Mouse (Mus musculus) stomach, embryonic 16.5 days (tissue): ENCODE results near the gene Tmem132e. TPM values are rescaled to one million over a fixed set of nuclear protein-coding genes. Genes with fewer than 3 reads are reported as not detected.

Source experiments
- ATAC-seq: fragments of 200-750 bp; cut with Nextera tagmentation; 2 replicates; pipeline ENCODE4 v1.8.0; 2017; ENCODE audit warnings: moderate number of reproducible peaks, moderate TSS enrichment; ENCODE audit not compliant: insufficient read depth, low FRiP score
- H3K27ac ChIP-seq: fragments of 300-500 bp; sonication (generic); 2 replicates; pipeline ENCODE4 v1.5.1; 2014; ENCODE audit warnings: low read length
- H3K27me3 ChIP-seq: fragments of 300-500 bp; sonication (generic); 2 replicates; pipeline ENCODE4 v1.6.1; 2014; ENCODE audit warnings: low read length, control low read depth, mixed read lengths; ENCODE audit not compliant: control insufficient read depth, insufficient read depth
- H3K36me3 ChIP-seq: fragments of 300-500 bp; sonication (generic); 2 replicates; pipeline ENCODE4 v1.6.1; 2014; ENCODE audit warnings: low read length; ENCODE audit not compliant: control insufficient read depth, insufficient read depth
- H3K4me1 ChIP-seq: fragments of 300-500 bp; sonication (generic); 2 replicates; pipeline ENCODE4 v1.6.1; 2014; ENCODE audit warnings: low read length, control low read depth, mixed read lengths; ENCODE audit not compliant: control insufficient read depth, insufficient read depth
- H3K4me2 ChIP-seq: fragments of 300-500 bp; sonication (generic); 2 replicates; pipeline ENCODE4 v1.6.1; 2014; ENCODE audit warnings: low read depth, low read length, mixed read lengths
- H3K4me3 ChIP-seq: fragments of 300-500 bp; sonication (generic); replicated peaks from 2 replicates; pipeline ENCODE4 v1.5.1; 2014; ENCODE audit warnings: mild to moderate bottlenecking, low read length
- H3K9ac ChIP-seq: fragments of 300-500 bp; sonication (generic); 2 replicates; pipeline ENCODE4 v1.6.1; 2014; ENCODE audit warnings: low read length
- H3K9me3 ChIP-seq: fragments of 300-500 bp; sonication (generic); replicated peaks from 2 replicates; pipeline ENCODE4 v1.6.1; 2016; ENCODE audit warnings: low read length, control low read depth; ENCODE audit not compliant: control insufficient read depth
- WGBS: fragments of 180-500 bp; shearing (Covaris S2); extraction: QIAGEN DNeasy Blood & Tissue Kit; methylation state at CpG from one replicate; pipeline ENCODE4 v1.1.7; 2014; 5-methylcytosine and 5-hydroxymethylcytosine counted together
- polyA plus RNA-seq: library from polyadenylated mRNA; unstranded; fragments of >200 nt; fragmentation: Nextera tagmentation; extraction: Ambion mirVana; gene quantifications from 2 replicates; pipeline ENCODE4 v1.2.1, GENCODE M21; 2015

The Tmem132e gene
- polyA plus RNA-seq, 1 experiment from 2014 or later: 0.39 TPM

GRCm38 (mm10) chr11:82418337-82419041 lies 29.8 kb downstream of the Tmem132e start:
- no peak overlapping the region for H3K4me2 ChIP-seq
- H3K27ac ChIP-seq: no peak overlapping the region
- H3K27me3 ChIP-seq: no peaks in the 10 kb centered on the region
- H3K4me3 ChIP-seq: no peak overlapping the region
- no peak for ATAC-seq
- no peak overlapping the region for H3K9ac ChIP-seq
- no peaks in the 10 kb centered on the region for H3K36me3 ChIP-seq
- no peaks in the 10 kb centered on the region for H3K9me3 ChIP-seq
- H3K4me1 ChIP-seq: no peaks in the 10 kb centered on the region
- 26% methylated on average over 8 of the region's 9 CpGs for WGBS

- Histone ChIP-seq H3K4me3 (no peak overlapping the region), H3K4me2 (no peak overlapping the region), H3K36me3 (no peaks in the 10 kb centered on the region), H3K4me1 (no peaks in the 10 kb centered on the region), H3K9ac (no peak overlapping the region), H3K27ac (no peak overlapping the region), H3K9me3 (no peaks in the 10 kb centered on the region), H3K27me3 (no peaks in the 10 kb centered on the region)
- WGBS: 56% methylated on average over 5 of the region's 5 CpGs
- ATAC-seq: no peak
Observed at GRCm38 (mm10) chr11:82421909-82422308, 33.2 kb downstream of the Tmem132e start.

GRCm38 (mm10) chr11:82423521-82423920 lies 34.8 kb downstream of the Tmem132e start:
- Histone ChIP-seq H3K27ac (no peak overlapping the region), H3K4me1 (no peaks in the 10 kb centered on the region), H3K36me3 (no peaks in the 10 kb centered on the region), H3K4me3 (no peak overlapping the region), H3K27me3 (no peaks in the 10 kb centered on the region), H3K9ac (no peak overlapping the region), H3K9me3 (no peaks in the 10 kb centered on the region), H3K4me2 (no peak overlapping the region)
- WGBS: 30% methylated on average over 4 of the region's 4 CpGs
- no peak for ATAC-seq

GRCm38 (mm10) chr11:82428801-82429200 lies 40.1 kb downstream of the Tmem132e start:
- H3K27ac ChIP-seq: no peak overlapping the region
- H3K9me3 ChIP-seq: no peaks in the 10 kb centered on the region
- H3K27me3 ChIP-seq: peaks cover 17% of the 10 kb centered on the region
- H3K4me3 ChIP-seq: no peak overlapping the region
- 58% methylated on average over 4 of the region's 4 CpGs for WGBS
- H3K4me2 ChIP-seq: no peak overlapping the region
- ATAC-seq: no peak
- no peak overlapping the region for H3K9ac ChIP-seq
- no peaks in the 10 kb centered on the region for H3K4me1 ChIP-seq
- no peaks in the 10 kb centered on the region for H3K36me3 ChIP-seq

- H3K4me1 ChIP-seq: 0 out of 2 replicates have a peak, but pooled peaks cover 3% of the 10 kb centered on the region
- H3K36me3 ChIP-seq: no peaks in the 10 kb centered on the region
- peaks cover 48% of the 10 kb centered on the region for H3K27me3 ChIP-seq
- H3K9me3 ChIP-seq: no peaks in the 10 kb centered on the region
- H3K4me2 ChIP-seq: peak overlapping the region; percentile 53
- no peak overlapping the region for H3K27ac ChIP-seq
- peak overlapping the region; percentile 26 for H3K4me3 ChIP-seq
- no peak overlapping the region for H3K9ac ChIP-seq
- 2% methylated on average over 62 of the region's 62 CpGs for WGBS
- no peak for ATAC-seq
Observed at GRCm38 (mm10) chr11:82434091-82434831, 45.6 kb downstream of the Tmem132e start.

- peak overlapping the region; percentile 53 for H3K4me2 ChIP-seq
- no peaks in the 10 kb centered on the region for H3K9me3 ChIP-seq
- no peak overlapping the region for H3K9ac ChIP-seq
- peaks cover 48% of the 10 kb centered on the region for H3K27me3 ChIP-seq
- ATAC-seq: no peak
- H3K36me3 ChIP-seq: no peaks in the 10 kb centered on the region
- no peak overlapping the region for H3K27ac ChIP-seq
- H3K4me3 ChIP-seq: peak overlapping the region; percentile 26
- H3K4me1 ChIP-seq: 0 out of 2 replicates have a peak, but pooled peaks cover 3% of the 10 kb centered on the region
- 2% methylated on average over 36 of the region's 36 CpGs for WGBS
Observed at GRCm38 (mm10) chr11:82434832-82435182, 46.1 kb downstream of the Tmem132e start.

- no peaks in the 10 kb centered on the region for H3K4me1 ChIP-seq
- no peak for ATAC-seq
- H3K9me3 ChIP-seq: no peaks in the 10 kb centered on the region
- 52% methylated on average over 9 of the region's 9 CpGs for WGBS
- no peak overlapping the region for H3K4me3 ChIP-seq
- no peak overlapping the region for H3K4me2 ChIP-seq
- no peak overlapping the region for H3K27ac ChIP-seq
- no peaks in the 10 kb centered on the region for H3K36me3 ChIP-seq
- no peaks in the 10 kb centered on the region for H3K27me3 ChIP-seq
- no peak overlapping the region for H3K9ac ChIP-seq
Observed at GRCm38 (mm10) chr11:82448485-82448884, 59.8 kb downstream of the Tmem132e start.

GRCm38 (mm10) chr11:82452516-82452915 lies 63.8 kb downstream of the Tmem132e start:
- Histone ChIP-seq H3K27ac (no peak overlapping the region), H3K4me1 (no peaks in the 10 kb centered on the region), H3K4me2 (no peak overlapping the region), H3K9me3 (no peaks in the 10 kb centered on the region), H3K27me3 (no peaks in the 10 kb centered on the region), H3K36me3 (no peaks in the 10 kb centered on the region), H3K4me3 (no peak overlapping the region), H3K9ac (no peak overlapping the region)
- ATAC-seq: no peak
- 66% methylated on average over 5 of the region's 5 CpGs for WGBS

GRCm38 (mm10) chr11:82453230-82453629 lies 64.5 kb downstream of the Tmem132e start:
- ATAC-seq: no peak
- Histone ChIP-seq H3K4me2 (no peak overlapping the region), H3K9me3 (no peaks in the 10 kb centered on the region), H3K27ac (no peak overlapping the region), H3K36me3 (no peaks in the 10 kb centered on the region), H3K27me3 (no peaks in the 10 kb centered on the region), H3K9ac (no peak overlapping the region), H3K4me1 (no peaks in the 10 kb centered on the region), H3K4me3 (no peak overlapping the region)
- WGBS: 70% methylated on average over 7 of the region's 7 CpGs
